Mouse (Mus musculus) liver, adult 2 months (tissue): ENCODE measurements around the gene Atrnl1.

Source experiments
- CTCF ChIP-seq: fragments of 200-500 bp; IDR thresholded peaks from 2 replicates; pipeline ENCODE4 v1.5.1; 2011; ENCODE audit warnings: low read depth, low read length, control low read depth
- POLR2A ChIP-seq: fragments of 200-500 bp; IDR thresholded peaks from 2 replicates; pipeline ENCODE4 v1.6.1; 2011; ENCODE audit warnings: low read length, control low read depth; ENCODE audit not compliant: insufficient read depth; ENCODE audit errors: extremely low read depth

GRCm38 (mm10) chr19:57603593-57603992 is 7.2 kb upstream of the Atrnl1 start:
- TF ChIP-seq CTCF: no peak
- no peak for TF ChIP-seq POLR2A
